9 mouse cellular contexts compared by ENCODE assay signal in genomic region chr1:25085616-25086372, GRCm38 (mm10).
DNase-seq lines count a peak whose midpoint lies in the region; ATAC-seq and TF ChIP-seq lines count a peak whose summit lies in the region.
"Had no signal": no experiment of that assay in that cellular context is flagged by ENCODE, and none has a peak within 500 bp of the region (broad histone marks: within the 10 kb centered on the region; RNA-seq: fewer than 3 reads in every experiment).

No protein-coding gene starts in this region.

- H3K4me2 ChIP-seq in kidney, embryonic 15.5 days = no peak overlapping the region

- H3K9me3 ChIP-seq in forebrain, embryonic 10.5 days = peaks cover 7% of the 10 kb centered on the region; the same call in 1 of the 2 replicates
- no peaks in the 10 kb centered on the region for H3K9me3 ChIP-seq in kidney, embryonic 15.5 days (replicated peaks)

- H3K4me1 ChIP-seq in forebrain, embryonic 10.5 days = peaks cover 56% of the 10 kb centered on the region
- H3K4me1 ChIP-seq in kidney, adult 2 months (ENCODE audit: control insufficient read depth, insufficient read depth, low read length) = no peaks in the 10 kb centered on the region
- H3K4me1 ChIP-seq in kidney, embryonic 15.5 days = no peaks in the 10 kb centered on the region

- no peaks in the 10 kb centered on the region for H3K27me3 ChIP-seq in forebrain, embryonic 10.5 days (ENCODE audit: poor library complexity, severe bottlenecking)
- no peaks in the 10 kb centered on the region for H3K27me3 ChIP-seq in kidney, adult 2 months (replicated peaks; ENCODE audit: control insufficient read depth, insufficient read depth, low read length)
- H3K27me3 ChIP-seq in kidney, embryonic 15.5 days = no peaks in the 10 kb centered on the region

- H3K9ac ChIP-seq in kidney, embryonic 15.5 days = no peak overlapping the region

- TF ChIP-seq CTCF in kidney, adult 2 months (conservative IDR thresholded peaks at IDR 0.05; ENCODE audit: insufficient read depth, insufficient read length, low read depth, low read length) = no peak

- TF ChIP-seq POLR2A in kidney, adult 2 months (IDR thresholded peaks at IDR 0.05; ENCODE audit: low read depth, low read length) = no peak

- H3K4me3 ChIP-seq in forebrain, embryonic 10.5 days = no peak overlapping the region
- no peak overlapping the region for H3K4me3 ChIP-seq in kidney, adult 2 months (ENCODE audit: insufficient read depth, low read depth, low read length)
- no peak overlapping the region for H3K4me3 ChIP-seq in kidney, embryonic 15.5 days (replicated peaks)

- H3K36me3 ChIP-seq in forebrain, embryonic 10.5 days (replicated peaks) = no peaks in the 10 kb centered on the region
- no peaks in the 10 kb centered on the region for H3K36me3 ChIP-seq in kidney, adult 2 months (ENCODE audit: control insufficient read depth, insufficient read depth, low read length)
- no peaks in the 10 kb centered on the region for H3K36me3 ChIP-seq in kidney, embryonic 15.5 days

- peak; percentile 60 for ATAC-seq in frontal cortex, adult (ENCODE audit: low TSS enrichment)
- no peak for ATAC-seq in kidney, embryonic 15.5 days (replicated peaks; ENCODE audit: low FRiP score)

- WGBS in forebrain, embryonic 10.5 days = 61% methylated on average over 14 of the region's 14 CpGs
- WGBS in kidney, adult 2 months = 75% methylated on average over 14 of the region's 14 CpGs
- 71% methylated on average over 14 of the region's 14 CpGs for WGBS in kidney, embryonic 15.5 days

- no peak for DNase-seq in frontal cortex, postnatal 25 days (ENCODE audit: low spot score in 2 of 2)
- DNase-seq in R1 (ENCODE audit: low read depth, low spot score) (peak; percentile 22), liver (no peak)
- no peak for DNase-seq in forebrain, embryonic 10.5 days (ENCODE audit: extremely low spot score, low spot score)
- peak; percentile 51 to 56 for DNase-seq in left cerebral cortex, adult 18-20 months (ENCODE audit: low spot score in 2 of 2)
- DNase-seq in kidney, adult 2 months = no peak

- H3K27ac ChIP-seq in forebrain, embryonic 10.5 days = peak overlapping the region; percentile 51; the same call in 1 of the 2 replicates
- no peak overlapping the region for H3K27ac ChIP-seq in kidney, adult 2 months (ENCODE audit: insufficient read depth, low read depth, low read length)
- H3K27ac ChIP-seq in kidney, embryonic 15.5 days = no peak overlapping the region
- H3K27ac ChIP-seq: kidney, postnatal 0 days had no signal

Comparison
In these comparisons a context has a peak if more than half of its experiments do, and no peak if none do; other contexts are left out.
1. DNase-seq: peak in R1 (single experiment) and left cerebral cortex, adult 18-20 months (2 of 2); none in frontal cortex, postnatal 25 days (0 of 2), forebrain, embryonic 10.5 days (single experiment), kidney, adult 2 months (single experiment) and liver (single experiment).